Mouse (Mus musculus) neural tube, embryonic 10.5 days (tissue): ENCODE measurements around the gene Faap100.

Experiments used
- DNase-seq: peaks from one replicate; pipeline ENCODE4 v3.0.0-alpha.2; 2017; ENCODE audit warnings: low spot score; ENCODE audit errors: extremely low spot score

Faap100 gene

DNA sequence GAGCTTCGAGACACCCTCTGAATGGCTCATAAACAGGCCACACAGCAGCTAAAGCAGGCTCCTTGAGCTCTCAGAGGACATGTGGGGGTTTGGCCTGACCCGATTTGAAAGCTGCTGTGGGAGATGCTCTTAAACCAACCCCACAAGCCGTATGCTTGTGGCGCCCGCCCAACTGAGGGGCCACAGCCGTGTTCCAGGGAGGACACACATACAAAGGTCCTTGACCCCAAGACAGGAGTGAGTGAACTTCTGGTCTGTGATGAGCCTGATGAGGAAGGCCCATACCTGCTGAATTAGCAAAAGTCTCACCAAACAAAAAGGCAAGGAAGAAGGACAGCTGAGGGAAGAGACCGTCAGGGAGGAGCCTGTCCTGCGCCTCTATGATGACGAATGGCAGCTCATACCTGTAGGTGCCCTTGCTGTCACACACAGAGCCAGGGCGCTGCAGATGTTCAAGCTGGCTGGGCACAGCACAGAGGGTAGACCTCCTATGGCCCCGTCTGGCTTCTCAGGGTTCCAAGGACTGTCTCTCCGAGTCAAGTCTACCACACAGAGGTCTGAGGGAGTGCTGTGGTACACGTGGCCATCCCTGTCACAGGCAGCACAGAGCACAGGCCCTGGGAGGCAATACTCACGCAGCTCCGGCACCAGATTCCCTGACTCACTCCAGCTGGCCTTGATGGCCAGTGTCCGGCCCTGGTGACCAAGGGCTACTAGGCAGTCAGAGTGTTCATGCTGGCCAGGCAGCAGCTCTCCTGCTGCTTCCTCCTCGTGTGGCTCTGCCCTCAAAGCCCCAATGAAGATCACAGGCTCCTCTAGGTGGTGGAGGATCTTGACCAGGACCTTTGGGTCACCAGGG is 2.0 kb downstream of the Faap100 start:
- no peak for DNase-seq

- DNase-seq: no peak
Measured at GRCm38 (mm10) chr11:120375324-120375723, 3.2 kb downstream of the Faap100 start.

- DNase-seq: no peak
Measured at GRCm38 (mm10) chr11:120373820-120374586, 4.6 kb downstream of the Faap100 start.

DNA sequence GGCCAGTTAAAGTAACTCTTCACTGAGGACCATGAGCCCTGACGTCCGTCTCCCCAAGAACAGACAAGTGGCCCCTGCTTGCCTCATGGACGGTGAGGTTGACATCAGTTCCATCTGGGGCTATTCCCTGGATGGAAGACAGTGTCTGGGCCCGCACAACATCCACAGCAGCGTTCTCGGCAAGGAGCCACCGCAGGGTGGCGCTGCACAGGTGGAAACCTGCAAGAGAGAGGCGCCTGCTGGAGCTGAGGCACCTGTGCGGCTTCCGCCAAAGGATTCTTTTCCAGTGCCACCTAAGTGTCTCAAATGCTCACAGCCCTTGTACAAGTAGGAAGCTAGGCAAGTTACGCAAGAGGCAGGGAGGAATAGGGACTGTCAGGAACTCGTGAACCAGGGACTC is 5.5 kb downstream of the Faap100 start:
- DNase-seq: no peak

DNA sequence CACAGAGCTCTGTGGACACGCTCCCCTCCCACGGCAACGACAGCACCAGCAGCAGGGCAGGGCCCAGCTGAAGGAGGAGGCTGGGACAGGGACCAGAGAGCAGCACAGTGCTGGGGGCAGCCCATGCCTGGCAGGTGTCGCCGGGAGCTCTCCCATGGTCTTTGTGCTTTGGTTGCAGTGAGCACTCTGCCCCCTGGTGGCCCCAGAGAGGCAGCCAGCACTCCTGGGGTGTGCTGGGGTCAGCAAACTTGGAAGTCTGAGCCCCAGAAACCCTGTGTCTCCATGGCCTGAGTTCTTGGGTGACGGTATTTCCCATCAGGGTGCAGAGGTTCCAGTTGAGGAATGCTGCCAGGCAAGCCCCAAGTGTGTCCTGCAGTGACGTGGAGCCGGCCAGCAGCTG is 8.9 kb downstream of the Faap100 start:
- DNase-seq: peak; percentile 61

DNA sequence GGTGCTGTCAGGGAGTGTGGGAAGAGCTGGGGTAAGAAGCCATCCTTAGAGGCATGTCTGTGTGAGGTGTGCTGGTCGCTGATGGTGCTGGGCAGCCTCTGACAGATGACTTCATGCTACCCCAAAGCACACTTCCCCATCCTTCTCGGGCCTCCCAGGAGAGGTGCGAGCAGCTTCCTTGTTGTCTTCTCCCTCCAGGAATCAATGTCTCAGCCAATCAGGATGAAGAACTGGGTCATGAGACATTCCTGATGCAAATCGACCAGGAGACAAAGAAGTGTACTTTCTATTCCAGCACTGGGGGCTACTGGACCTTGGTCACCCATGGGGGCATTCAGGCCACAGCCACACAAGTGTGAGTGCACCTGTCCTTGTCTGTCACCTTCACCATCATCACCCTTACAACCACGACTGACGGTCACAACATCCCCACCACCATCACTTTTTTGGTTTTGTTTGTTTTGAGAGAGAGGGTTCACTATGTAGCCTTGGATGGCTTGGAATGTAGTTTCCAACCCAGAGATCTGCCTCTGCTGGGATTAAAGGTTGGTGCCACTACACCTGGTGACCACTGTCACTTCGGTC is 12.0 kb downstream of the Faap100 start:
- no peak for DNase-seq

DNA sequence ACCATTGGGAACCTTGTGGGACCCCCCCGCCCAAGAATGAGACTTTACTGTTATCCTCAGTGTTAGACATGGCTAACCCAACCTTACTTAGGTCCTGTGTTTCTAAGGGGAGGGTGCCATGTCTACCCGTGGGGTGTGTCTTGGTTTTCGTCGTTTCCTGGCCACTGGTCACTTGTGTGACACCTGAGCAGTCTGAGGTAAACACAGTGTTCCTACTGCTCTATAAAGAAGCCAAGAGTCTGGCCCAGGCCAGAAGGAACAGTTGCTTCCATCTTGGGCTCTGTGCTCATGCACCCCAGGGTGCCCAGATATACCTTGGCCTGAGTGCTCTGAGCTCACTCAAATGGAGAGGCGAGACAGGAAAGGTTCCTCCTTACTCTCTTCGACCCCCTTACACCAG is 15.7 kb downstream of the Faap100 start:
- no peak for DNase-seq

DNA sequence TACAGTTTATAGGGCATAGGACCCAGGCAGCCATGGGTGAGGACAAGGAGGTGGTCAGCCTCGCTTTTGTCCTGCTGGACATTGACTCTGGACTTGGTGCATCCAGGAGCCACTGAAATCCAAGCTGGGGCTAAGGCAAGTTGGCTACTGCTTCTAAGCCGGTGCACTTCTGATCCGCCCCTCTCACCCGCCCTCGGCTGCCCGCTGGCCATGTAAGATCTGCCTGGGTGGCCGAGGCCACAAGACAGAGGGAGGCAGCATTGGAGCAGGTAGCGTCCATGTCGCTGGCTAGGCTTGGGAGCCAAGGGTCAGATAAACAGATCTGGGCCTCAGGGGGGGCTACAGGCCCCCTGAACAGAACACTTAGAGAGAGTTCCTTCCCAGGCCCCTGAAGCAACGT is 17.3 kb downstream of the Faap100 start, which contains the start of gene Fscn2:
Gene Fscn2, plus strand, starts transcription at position 240 of the 400 bp plus-strand sequence.
- no peak for DNase-seq

- DNase-seq: no peak
Measured at GRCm38 (mm10) chr11:120360755-120361154, 17.8 kb downstream of the Faap100 start.

DNA sequence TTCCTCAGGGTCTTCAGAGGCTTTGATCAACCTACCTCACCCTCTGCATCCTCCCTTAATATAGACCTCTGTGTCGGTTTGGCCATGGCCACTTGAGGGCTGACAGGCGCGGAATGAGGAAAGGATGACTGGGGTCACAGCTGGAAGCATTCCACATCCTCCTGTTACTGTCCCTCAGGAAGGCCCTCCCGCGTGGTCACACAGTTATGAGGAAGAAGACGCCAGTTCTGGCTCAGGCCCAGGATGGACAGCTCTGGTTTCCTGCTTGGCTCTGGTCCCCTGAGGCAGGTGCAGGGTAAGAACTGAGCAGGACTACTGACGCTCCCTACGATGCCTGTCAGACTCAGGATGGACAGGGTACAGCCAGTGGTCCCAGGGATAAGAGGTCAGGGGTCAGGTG is 18.5 kb downstream of the Faap100 start:
- DNase-seq: no peak

GRCm38 (mm10) chr11:120359391-120359790 is 19.2 kb downstream of the Faap100 start:
- DNase-seq: no peak

DNA sequence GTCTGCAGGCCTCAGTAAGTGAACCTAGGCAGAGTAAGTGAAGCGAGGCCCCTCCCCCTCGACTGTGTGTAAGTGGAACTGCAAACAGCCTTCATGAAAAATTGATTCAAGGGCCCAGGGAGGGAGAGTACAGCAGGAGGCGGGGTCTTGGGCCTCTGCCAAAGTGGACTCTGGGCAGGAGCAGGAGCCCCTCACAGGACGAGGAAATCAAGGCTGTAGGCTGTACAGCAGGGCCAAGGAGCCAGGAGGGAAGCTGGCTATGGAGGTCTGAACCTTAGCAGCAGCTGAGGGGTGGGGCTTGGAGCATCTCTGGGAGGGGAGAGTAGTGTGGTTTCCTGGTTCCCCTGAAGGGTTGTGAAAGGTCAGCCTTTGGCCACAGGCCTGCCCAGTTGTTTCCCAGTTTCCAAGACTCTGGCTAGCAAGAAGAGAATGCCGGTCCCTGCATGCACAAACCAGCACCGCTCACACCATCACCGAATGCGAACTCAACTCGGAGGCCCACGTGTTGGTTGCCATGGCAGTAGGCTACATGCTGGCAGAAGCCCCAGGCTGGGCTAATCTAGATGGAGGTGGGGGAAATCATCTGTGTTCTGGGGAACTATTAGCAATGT is 20.7 kb downstream of the Faap100 start:
- peak; percentile 56 for DNase-seq

DNA sequence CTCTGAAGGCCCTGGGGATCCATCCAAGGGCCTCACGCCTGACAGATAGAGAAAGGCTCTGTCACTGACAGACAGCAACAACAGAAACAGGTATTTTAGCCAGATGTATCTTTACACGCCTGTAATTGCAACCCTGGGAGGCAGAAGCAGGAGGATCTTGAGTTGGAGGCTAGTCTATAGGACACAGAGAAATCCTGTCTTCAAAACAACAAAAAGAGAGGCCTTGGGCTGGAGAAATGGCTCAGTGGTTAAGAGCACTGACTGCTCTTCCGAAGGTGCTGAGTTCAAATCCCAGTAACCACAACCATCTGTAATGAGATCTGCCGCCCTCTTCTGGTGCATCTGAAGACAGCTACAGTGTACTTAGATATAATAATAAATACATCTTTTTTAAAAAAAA is 21.7 kb downstream of the Faap100 start:
- DNase-seq: no peak

DNA sequence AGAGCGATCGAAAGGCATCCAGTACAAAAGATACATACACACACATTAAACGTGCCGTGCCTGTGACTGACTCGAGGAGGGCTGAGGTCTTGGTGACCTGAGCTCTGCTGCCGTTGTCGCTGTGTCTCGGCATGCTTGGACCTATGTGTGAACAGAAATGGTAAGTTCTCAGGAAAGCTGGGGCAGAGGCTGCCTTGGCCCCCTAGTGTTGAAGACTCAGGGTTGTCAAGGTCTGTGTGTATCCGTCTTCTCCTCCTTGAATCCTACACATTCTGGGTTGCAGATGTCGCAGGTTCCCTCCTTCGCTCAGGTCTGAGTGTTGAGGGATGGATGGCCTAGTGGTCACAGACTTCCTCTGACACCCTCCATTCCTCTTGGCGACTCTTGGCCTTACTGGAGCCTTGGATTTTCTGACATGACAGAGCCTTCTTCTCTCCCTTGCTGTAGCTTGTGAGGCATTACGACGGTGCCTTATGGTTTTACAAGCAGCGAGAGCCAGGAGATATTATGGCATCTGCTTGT is 22.2 kb downstream of the Faap100 start:
- DNase-seq: no peak

DNA sequence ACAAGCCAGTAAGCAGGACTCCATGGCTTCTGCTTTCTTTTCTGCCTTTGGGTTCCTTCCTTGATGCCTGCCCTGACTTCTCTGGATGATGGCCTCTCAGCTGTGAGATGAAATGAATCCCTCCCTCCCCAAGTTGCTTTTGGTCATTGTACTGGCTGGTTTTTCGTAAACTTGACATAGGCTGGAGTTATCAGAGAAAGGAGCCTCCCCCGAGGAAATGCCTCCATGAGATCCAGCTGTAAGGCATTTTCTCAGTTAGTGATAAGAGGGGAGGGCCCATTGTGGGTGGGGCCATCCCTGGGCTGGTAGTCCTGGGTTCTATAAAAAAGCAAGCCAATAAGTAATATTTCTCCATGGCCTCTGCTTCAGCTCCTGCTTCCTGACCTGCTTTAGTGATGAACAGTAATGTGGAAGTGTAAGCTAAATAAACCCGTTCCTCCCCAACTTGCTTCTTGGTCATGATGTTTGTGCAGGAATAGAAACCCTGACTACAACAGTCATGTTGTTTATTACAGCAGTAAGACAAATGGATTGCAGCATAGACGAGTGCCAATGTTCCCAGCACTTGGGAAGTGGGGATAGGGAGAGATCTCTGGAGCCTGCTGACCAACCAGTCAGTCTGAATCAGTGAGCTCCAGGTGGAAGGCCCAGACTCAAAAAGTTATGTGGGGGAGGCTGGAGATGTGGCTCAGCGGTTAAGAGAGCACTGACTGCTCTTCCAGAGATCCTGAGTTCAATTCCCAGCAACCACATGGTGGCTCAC is 23.1 kb downstream of the Faap100 start:
- no peak for DNase-seq

GRCm38 (mm10) chr11:120354304-120355276 is 24.0 kb downstream of the Faap100 start:
- DNase-seq: no peak

DNA sequence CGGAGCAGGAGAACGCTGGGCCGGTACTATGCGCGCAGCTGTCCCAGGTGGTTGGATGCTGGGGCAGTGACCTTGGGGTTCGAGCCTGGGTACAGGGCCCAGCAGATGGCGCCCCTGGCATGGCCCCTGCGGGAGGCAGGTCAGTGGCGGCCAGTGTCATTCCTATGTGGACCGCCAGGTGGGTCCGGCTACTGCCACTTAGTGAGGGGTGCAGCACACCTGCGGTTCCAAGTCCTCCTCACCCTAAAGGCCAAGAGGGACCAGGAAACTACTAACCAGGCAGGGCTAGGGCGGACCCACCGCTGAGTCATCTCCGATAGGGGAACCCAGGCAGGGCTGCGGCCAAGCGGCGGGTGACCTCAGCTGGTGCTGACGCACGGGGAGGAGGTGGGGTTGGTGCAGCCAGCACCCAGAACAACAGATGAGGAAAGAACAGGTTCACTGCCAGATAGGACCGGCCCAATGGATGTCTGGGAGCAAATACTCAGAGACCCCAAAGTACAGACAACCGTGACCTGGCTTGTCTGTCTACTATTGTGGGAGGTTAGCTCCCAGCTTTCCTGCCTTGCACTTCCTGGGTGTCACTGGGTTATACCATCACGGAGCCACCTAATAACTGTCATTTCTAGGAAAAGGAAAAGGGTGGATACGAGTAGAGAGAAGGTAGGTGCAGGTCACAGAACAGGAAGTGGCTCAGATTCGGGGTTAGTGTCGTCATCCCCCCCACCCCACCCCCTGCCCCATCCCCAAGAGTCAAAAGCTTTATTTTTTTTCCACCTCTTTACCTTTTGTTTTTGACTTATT is 24.9 kb downstream of the Faap100 start:
- DNase-seq: peak; percentile 66

- no peak for DNase-seq
Measured at GRCm38 (mm10) chr11:120352571-120353290, 25.8 kb downstream of the Faap100 start.
